Mouse (Mus musculus): ENCODE data around the gene Pmepa1.

Pmepa1 gene

GRCm38 (mm10) chr2:173276409-173276808, at the start of gene Pmepa1:
Gene Pmepa1 (minus strand): TSS chr2:173276533.
- DNase-seq (ENCODE audit: low spot score), result peak; percentile 87

GRCm38 (mm10) chr2:173321754-173322153, 45.4 kb upstream of the Pmepa1 start:
- DNase-seq (ENCODE audit: low spot score), result no peak

- no peak for DNase-seq (ENCODE audit: low spot score)
These were observed 44.9 kb upstream of the Pmepa1 start for GRCm38 (mm10) chr2:173321194-173321593.

GRCm38 (mm10) chr2:173314291-173314690, 38.0 kb upstream of the Pmepa1 start:
- DNase-seq (ENCODE audit: low spot score), result no peak

- DNase-seq (ENCODE audit: low spot score), result no peak
These were observed 32.2 kb upstream of the Pmepa1 start for GRCm38 (mm10) chr2:173308486-173308885.

GRCm38 (mm10) chr2:173307984-173308383, 31.7 kb upstream of the Pmepa1 start:
- DNase-seq (ENCODE audit: low spot score), result no peak

- DNase-seq (ENCODE audit: low spot score), result no peak
These were observed 31.2 kb upstream of the Pmepa1 start for GRCm38 (mm10) chr2:173307561-173307960.

GRCm38 (mm10) chr2:173306734-173307525, 30.6 kb upstream of the Pmepa1 start:
- peak; percentile 45 for DNase-seq (ENCODE audit: low spot score)

- DNase-seq (ENCODE audit: low spot score), result no peak
These were observed 28.7 kb upstream of the Pmepa1 start for GRCm38 (mm10) chr2:173305011-173305410.

GRCm38 (mm10) chr2:173300663-173301630, 24.6 kb upstream of the Pmepa1 start:
- DNase-seq (ENCODE audit: low spot score), result peak; percentile 15

GRCm38 (mm10) chr2:173296408-173296807, 20.1 kb upstream of the Pmepa1 start:
- DNase-seq (ENCODE audit: low spot score), result no peak

GRCm38 (mm10) chr2:173293042-173293441, 16.7 kb upstream of the Pmepa1 start:
- DNase-seq (ENCODE audit: low spot score), result no peak

- no peak for DNase-seq (ENCODE audit: low spot score)
These were observed 16.2 kb upstream of the Pmepa1 start for GRCm38 (mm10) chr2:173292551-173292950.

GRCm38 (mm10) chr2:173290981-173291380, 14.6 kb upstream of the Pmepa1 start:
- no peak for DNase-seq (ENCODE audit: low spot score)

GRCm38 (mm10) chr2:173289928-173290327, 13.6 kb upstream of the Pmepa1 start:
- no peak for DNase-seq (ENCODE audit: low spot score)

GRCm38 (mm10) chr2:173285816-173286538, 9.6 kb upstream of the Pmepa1 start:
- no peak for DNase-seq (ENCODE audit: low spot score)

GRCm38 (mm10) chr2:173284771-173285170, 8.4 kb upstream of the Pmepa1 start:
- DNase-seq (ENCODE audit: low spot score), result no peak

- DNase-seq (ENCODE audit: low spot score), result no peak
These were observed 5.9 kb upstream of the Pmepa1 start for GRCm38 (mm10) chr2:173282191-173282590.

- no peak for DNase-seq (ENCODE audit: low spot score)
These were observed 4.9 kb upstream of the Pmepa1 start for GRCm38 (mm10) chr2:173281021-173281937.

- no peak for DNase-seq (ENCODE audit: low spot score)
These were observed 2.7 kb upstream of the Pmepa1 start for GRCm38 (mm10) chr2:173278846-173279580.

Measured in ovary, postnatal 14 days (tissue).